Mouse (Mus musculus) ES-Bruce4 (cell line): Measurements from ENCODE around the gene Tead3.

Source experiments
- CTCF ChIP-seq: IDR thresholded peaks from one replicate; pipeline ENCODE4 v1.8.1; 2011; ENCODE audit warnings: low read depth, low read length
- EP300 ChIP-seq: IDR thresholded peaks from 2 replicates; pipeline ENCODE4 v1.6.1; 2011; ENCODE audit warnings: low read depth, low read length; ENCODE audit not compliant: insufficient read depth
- POLR2A ChIP-seq: IDR thresholded peaks from one replicate; pipeline ENCODE4 v1.8.1; 2011; ENCODE audit warnings: low read length; ENCODE audit not compliant: insufficient read depth

DNA sequence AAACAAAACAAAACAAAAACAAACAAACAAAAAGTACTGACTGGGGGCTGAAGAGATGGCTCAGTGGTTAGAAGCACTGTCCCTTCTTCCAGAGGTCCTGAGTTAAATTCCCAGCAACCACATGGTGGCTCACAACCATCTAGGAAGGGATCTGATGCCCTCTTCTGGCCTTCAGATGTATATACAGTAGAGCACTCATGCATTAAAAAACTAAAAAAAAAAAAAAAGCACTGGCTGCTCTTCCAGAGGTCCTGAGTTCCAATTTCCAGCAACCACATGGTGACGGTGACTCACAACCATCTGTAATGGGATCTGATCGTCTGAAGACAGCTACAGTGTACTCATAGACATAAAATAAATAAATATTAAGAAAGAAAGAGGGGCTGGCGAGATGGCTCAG lies 39.8 kb downstream of the Tead3 start:
- peak; percentile 23 for TF ChIP-seq CTCF
- TF ChIP-seq EP300, result no peak
- no peak for TF ChIP-seq POLR2A
